Mouse (Mus musculus) left cerebral cortex, adult 18-20 months (tissue): ENCODE measurements around the gene Lactbl1. TPM values are rescaled to one million over a fixed set of nuclear protein-coding genes. Genes with fewer than 3 reads are reported as not detected.

Source experiments
- DNase-seq, 2 experiments: peaks; one replicate each; pipeline ENCODE4 v3.0.0; 2021 to 2022; ENCODE audit warnings: low spot score in 2 of 2, mixed read lengths in 1 of 2
- total RNA-seq, 2 experiments: library from RNA; stranded (reverse); gene quantifications; 2 replicates each; pipeline ENCODE4 v1.2.3; 2021

The Lactbl1 gene
- total RNA-seq, 2 experiments from 2014 or later = not detected

DNA sequence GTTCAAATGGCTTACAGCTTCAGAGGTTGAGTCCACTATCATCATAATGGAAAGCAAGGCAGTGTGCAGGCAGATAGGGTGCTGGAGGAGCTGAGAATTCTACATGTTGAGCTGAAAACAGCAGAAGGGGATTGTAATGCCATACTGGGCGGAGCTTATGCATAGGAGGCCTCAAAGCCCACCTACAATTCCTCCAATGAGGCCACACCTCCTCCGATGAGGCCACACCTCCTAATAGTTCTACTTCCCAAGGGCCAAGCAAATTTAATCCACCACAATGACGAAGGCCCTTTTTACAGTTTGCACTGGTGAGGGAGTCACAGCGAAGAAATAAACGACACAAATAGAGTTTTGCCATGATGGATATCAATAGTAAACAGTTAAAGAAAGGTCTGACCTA, 14.1 kb downstream of the Lactbl1 start:
- no peak for DNase-seq

DNA sequence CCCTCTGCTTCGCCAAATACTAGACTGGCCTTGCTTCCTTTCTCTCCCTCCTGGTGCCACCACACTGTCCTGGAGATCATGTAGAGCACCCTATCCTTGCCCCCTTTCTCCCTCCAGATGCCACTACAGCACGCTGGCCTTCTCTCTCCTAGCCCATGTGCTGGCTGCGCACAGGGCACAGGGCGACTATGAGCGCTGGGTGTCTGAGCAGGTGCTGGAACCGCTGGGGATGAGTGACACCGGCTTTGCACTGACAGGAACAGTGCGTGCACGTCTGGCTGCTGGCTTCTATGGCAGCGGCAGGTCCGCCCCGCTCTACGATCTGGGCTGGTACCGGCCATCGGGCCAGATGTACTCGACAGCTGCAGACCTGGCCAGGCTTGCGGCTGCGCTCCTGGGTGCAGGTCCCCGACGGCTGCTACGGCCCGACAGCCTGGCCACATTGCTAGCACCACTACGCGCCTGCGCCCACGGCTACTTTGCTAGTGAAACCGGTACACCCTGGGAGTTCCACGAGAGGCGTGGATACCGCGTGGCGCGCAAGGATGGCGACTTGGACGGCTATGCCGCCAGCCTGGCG, 14.7 kb downstream of the Lactbl1 start:
- no peak for DNase-seq

DNA sequence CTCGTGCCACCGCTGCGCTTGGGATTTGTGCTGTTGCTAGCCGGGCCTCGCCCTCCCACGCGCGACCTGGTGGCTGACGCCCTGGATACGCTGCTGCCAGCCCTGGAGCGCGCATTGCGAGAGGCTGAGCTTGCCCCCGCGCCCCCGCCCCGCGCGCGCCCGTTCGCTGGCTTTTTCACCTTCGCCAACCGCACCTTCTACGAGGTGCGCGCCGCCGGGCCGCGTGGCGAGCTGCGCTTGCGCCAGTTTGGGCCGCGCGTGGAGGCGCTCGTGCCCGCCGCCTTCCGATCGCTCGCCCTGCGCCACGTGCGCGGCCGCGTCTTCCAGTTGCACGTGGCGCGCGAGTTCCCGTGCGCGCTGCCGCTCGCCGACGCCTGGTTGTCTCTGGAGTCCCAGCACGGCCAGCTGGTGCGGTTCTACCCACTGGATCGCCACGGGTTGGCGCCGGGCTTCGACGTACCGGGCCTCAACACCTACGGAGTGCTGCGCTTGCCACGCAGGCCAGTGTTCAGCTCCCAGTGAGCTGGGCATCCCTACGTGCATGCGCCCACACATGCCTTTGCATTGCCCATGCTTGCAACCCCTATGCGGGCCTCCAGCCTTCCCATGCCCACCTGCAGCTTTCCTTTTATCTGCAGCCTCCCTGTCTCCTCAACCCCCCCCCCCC, 15.3 kb downstream of the Lactbl1 start:
- peak; percentile 67 to 81 for DNase-seq

DNA sequence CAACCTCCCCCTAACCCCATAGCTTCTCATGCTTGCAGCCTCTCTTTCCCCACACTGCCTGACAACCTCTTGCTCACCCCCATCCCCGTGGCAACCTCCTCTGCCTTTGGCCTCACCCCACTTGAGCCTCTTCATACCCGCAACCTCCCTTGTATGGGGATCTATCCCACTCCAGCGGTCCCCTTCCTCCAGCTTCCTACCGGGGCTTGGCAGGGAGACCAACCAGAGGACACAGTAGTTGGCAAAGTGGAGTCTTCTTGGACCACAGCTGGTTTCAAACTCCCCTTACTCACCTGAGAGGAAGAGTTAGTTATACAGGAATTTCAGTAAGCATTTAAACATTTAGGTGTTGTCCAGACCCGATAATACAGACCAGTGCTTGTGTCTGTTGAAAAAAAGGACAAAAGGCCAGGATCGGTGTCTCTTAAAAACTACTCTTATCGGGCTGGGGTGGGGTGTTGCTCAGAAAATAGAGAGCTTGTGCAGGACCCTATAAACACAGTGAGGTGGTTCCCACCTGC, 15.9 kb downstream of the Lactbl1 start:
- no peak for DNase-seq

DNA sequence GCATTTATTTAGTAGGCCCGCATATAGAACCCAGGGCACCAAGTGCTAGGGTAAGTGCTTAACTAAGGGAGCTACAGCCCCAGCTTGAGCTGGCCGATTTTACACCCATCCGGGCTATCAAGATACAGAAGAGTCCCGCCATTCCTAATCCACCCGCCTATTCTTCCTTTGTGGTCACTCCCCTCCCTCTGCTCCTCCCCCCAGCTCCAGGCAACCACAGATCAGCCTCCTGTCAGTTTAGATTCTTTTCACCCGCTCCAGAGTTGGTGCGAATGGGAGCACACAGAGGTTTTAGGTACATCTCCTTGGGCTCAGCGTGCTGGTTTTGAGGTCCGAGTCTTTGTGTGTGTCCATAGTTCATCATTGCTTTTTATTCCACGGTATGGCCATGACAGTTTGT, 16.5 kb downstream of the Lactbl1 start:
- DNase-seq = no peak

DNA sequence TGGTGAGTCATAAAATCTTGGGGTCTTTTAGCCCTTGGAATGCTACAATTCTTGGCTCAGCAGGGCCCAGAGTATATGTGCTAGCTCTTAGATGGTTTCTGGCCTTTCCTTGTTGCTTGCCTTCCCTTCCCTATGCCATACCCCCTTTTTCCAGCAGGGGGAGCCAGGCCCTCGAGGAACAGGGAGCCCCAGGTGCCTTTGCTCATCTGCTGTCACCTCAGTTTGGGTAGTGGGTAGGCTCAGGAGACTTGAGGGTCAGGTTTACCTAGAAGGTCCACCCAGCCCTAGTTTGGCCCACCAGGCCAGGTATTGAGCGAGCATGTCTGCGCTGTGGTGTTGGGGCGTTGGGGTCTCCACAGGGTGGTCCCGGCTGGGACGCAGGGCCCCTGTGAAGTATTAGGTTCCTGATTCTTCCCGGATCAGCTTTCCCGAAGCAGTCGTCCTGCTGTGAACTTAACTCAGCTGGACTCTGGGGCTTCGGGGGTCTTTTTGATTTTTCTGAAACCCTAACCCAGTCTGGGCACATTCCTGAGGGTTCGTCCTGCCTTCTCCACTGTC, 26.6 kb downstream of the Lactbl1 start:
- DNase-seq = peak; percentile 86 to 94

DNA sequence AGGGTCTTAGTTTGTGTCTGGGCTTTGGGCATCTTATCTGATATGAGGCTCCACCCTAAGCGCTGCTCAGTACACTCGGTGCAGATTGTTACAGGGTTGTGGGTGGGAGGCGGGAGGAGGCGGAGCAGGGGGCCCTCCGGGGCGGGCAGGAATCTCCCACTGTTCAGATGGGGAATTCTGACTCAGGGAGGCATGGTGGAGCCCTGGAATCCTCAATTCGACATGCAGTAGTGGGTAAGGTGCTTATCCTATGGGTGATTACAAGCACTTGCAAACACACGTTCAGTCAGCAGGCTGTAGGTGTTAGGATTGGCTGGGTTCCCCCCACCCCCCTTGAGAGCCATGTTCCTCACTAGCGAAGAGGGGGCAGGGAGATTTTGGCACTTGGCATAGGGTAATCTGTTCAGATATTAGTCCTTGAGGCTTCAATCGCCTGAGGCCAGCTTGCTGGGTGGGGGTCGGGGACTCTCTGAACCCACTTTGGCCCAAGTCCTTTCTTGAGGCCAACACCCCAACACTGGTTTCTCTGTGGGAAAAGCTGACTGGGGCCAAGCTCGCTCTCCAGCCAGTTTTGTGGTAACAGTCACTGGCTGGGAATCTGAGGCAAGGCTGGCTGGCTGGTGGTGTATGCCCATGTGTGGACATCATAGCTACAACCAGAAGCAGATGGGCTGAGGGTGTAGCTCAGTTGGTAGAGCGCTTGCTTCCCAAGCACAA, 27.2 kb downstream of the Lactbl1 start:
- DNase-seq = peak in 1 of 2 experiments; percentile 35

DNA sequence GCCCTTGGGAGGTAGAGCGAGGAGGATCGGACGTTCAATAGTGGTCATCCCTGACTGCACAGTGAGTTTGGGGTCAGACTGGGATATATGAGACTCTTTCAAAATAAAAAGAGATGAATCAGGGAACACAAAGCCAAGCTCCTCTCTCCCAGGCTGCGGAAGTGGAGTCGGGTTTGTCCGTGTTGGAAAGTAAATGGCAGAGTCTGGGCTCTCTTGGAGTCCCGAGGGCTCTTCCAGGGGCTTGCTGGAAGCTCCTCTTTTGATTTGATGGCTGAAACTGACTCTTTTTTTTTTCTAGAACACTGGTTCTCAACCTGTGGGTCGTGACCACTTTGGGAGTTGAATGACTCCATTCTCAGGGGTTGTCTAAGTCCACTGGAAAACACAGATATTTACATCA, 27.8 kb downstream of the Lactbl1 start:
- no peak for DNase-seq

DNA sequence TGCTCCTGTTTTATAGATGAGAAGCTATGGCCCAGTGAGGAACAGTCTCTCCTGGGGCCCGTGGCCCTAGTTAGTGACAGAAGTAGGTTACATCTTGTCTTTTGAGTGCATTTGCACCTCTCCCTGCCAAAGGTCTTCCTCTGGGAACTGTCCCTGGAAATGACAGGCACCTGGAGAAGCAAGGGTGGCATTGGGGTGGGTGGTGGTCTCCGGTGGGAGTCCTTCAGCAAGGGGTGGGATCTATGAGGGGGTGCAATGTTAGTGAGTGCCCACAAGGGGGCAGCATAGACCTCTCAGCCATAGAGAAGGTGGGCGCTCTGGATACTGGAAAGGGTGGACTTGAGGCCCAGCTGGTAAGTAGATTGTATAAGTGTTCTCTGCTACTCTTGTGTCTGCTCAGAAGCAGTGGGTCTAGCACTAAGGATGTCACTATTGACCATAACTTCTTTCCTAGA, 29.0 kb downstream of the Lactbl1 start:
- no peak for DNase-seq

DNA sequence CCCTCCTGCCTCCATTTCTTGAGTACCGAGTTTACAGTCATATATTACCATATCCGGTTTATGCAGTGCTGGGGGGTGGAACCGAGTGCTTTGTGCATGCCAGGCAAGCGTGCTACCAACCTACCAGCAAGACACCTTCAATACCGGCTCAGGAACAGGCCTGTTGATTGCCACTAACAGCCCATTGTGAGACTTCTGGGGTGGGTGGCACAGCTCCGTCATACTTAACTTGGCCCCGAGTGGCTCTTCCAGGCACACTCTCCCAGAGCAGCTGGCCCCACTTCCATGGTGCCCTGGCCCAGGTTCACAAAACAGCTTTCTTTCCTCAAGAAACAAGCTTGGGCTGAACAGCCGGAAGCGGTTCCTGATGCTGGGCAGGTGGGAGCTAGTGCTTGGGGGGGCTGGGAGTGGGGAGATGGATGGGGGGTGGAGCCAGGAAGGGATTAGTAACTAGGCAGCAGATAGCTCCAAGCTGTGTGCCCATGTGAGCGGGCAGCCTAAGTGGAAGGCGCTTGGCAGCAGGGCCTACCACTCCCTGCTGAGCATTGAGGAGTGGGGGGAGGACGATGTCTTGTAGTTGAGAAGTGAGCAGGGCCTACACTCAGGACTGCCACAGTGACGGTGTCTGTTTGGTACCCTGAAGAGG, 29.6 kb downstream of the Lactbl1 start:
- peak in 1 of 2 experiments; percentile 22 for DNase-seq

DNA sequence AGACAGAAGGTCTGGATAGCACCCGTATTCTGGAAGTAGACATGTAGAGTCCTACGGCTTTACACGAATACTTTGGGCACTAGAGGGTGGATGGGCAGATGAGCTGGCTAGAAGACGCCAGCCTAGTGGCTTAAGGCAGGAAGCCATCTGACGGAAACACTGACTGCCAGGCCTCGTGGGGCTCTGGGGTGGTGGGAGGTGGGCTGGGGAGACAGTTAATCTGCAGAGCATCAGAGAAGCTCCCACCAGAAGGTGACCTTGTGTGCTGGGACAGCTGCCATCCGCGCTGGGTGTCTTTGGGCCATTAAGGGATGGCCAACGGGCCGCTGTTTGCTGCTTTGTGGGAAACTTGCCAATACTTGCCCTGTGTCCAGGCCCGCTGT, 30.1 kb downstream of the Lactbl1 start:
- no peak for DNase-seq

DNA sequence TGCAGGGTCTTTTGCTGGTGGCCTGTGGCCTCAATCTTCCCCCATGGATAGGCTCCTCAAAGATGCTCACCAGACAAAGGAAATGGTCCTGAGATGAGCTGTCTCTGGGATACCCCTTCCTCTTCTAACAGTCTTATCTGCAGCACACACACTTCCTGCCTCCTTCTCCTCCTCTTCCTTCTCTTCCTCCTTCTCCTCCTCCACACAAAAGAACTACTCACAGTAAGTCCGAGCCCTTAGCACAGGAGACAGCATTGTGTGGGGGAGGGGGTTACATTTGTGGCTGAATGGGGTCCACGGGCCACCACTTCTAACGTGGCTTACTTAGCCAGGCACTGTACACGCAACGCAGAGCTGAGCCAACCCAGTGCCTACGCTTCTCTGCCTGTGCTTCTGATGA, 30.6 kb downstream of the Lactbl1 start:
- DNase-seq = no peak

DNA sequence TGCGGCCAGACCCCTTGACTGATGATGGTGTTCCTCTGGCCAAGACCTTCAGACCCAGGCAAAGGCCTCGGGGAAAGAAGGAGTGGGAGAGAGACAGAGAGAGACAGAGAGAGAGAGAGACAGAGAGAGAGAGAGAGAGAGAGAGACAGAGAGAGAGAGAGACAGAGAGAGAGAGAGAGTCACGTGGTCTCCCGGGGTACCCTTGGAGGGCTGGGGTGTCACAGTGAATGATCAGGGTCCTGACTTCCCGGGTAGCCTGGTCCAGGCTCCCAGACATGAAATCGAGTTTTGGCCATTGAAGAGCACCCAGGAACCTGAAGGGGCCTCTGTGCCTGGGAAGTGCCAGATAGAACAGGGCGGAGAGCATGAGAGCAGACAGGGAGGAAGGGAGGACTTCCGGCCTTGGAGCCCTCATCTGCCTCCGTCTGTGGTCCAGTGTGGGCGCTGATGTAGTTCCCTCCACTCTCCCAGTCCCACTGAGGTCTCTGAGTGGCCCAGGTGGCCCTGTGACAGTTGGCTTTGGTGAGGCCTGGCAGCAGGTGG, 31.3 kb downstream of the Lactbl1 start:
- DNase-seq = no peak

DNA sequence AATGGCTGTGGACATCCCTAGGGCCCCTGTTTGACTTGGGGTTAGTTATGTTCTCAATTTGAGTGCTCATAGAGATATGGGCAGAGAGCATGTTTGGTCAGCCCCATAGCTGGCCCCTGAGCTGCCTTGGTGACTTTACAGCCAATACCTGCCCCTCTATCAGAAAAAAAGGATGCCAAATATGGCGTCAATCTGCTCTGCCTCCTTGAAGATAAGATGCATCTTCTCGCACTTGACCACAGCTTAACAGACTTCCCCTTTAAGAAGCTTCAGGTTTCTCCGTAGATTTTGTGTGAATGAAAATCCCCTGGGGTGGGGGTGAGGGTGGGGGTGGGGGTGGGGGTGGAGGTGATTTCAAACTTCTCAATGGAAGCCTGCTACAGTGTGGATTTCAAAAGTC, 35.5 kb downstream of the Lactbl1 start:
- no peak for DNase-seq

DNA sequence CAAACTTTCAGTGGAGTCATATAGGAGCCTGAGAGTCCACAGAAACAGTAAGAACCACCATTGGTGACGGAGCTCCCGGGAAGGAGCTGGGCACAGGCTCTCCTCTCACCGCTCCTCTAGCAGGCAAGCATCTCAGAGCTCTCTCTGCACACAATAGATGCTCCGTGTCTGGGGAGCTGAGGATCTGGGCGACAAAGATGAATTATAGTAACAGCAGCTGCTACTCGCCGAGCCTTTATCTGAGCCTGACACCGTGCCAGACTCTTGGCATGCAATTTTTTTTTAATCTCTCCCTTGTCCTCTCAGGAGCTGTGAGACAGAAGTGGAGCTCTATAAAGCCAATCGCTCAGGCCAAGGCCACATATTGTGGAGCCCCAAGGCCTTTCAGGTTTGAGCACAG, 42.6 kb downstream of the Lactbl1 start:
- peak; percentile 43 to 72 for DNase-seq

DNA sequence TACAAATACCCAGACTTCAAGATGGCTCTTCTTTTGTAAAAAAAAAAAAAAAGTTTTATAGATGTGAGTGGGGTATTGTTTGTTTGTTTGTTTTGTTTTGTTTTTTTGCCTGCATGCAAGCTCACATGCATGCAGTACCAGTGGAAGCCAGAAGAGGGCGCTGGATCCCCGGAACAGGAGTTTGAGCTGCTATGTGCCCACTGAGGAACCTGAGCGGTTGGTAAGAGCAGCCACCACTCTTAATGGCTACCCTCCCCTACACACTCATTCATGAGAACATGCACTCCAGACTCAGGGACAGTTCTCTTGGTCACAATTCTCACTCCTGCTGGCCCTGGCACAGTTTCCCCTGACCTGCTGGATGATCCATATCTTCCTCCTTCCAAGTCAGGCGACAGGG, 43.6 kb downstream of the Lactbl1 start:
- no peak for DNase-seq

DNA sequence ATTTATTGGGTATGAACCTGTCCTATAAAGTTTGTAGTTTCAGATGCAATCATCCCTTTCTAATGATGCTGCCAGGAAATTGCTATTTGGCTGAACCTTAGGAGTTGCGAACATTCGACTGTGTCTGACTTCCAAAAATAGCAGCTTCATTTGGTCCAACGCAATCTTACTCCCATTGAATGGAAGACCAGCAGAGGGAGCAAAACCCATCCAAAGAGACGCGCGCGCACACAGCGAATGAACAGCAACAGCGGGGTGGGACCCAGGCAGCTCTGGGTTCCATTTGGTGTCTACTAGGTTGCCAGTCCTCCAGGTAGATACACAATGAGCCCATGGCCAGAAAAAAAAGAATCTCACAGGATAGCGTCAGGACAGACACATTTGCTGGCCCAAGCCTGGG, 45.3 kb downstream of the Lactbl1 start:
- no peak for DNase-seq

DNA sequence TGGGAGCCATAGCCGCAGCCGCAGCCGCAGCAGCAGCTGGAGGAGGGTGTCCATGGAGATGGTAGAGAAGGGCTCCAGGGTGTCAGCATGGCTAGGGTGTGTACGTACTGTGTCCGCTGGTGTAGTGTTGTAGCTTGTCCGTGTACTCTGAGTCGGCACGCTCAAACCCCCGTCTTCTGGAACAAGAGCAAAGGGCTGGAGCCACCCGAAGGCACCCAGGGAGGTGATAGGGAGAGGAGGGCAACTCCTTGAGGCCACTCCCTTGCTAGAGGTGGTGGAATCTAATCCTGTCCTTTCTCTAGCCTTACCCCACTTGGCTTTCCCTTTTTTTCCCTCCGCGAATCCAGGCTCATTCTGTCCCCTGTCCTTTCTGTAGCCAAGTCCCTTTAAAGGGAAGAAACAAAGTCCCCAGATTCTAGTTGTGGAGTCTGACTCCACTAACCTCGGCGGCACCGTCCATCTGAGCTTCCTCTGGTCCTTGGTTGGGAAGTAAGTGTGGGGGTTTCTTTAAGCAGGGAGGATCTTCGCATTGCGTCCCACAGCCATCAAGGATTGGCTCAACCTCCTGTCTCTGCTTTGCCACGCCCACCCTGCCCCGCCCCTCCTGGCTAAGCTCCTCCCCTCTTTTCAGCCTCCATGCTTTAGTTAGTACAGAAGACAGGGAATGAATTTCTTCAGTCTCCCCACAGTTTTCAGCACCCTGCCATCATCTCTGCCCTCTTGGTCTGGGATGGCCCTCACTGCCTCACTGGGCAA, 50.1 kb downstream of the Lactbl1 start:
- DNase-seq = no peak

DNA sequence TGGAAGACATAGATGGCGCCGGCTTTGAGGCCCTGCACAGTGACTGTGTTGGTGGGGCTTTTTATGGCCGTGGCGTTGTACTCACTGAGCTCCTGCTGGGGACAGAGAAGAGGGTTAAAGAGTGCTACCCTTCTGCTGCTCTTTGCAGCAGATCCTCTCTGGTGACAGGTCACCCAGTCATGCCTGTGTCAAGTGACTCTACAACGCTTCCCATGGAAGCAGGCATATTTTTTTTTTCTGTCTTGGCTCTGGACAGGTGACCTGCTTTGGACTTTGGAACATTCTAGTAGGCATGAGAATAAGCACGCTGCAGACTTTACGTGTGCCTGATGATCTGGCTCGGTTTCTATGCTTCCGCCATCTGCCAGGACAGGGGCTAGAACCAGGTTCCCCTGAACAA, 53.0 kb downstream of the Lactbl1 start:
- no peak for DNase-seq

DNA sequence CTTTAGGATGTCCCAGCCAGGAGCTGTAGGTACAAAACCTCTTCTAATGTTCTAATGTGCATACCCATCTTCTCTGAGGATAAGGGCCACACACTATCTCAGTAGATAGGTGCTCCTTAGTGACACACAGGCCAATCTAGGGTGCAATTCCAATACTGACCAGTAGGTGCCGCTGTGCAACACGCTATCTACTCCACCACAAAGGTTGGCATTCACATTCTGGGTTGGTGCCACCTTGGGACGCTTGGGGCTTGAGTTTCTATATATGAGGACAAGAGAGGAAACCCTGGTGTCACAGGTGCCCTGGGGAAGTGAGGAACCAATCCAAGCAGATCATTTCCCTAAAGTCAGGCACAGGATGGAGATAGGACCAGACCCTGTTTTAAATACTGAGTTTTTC, 56.1 kb downstream of the Lactbl1 start:
- DNase-seq = peak; percentile 90 to 94
